In genomic region chr12:5246721-5247341, GRCm38 (mm10) we compare ENCODE assay signal across 9 mouse cellular contexts.
DNase-seq lines count a peak whose midpoint lies in the region; ATAC-seq and TF ChIP-seq lines count a peak whose summit lies in the region.
"Had no signal": no experiment of that assay in that cellular context is flagged by ENCODE, and none has a peak within 500 bp of the region (broad histone marks: within the 10 kb centered on the region; RNA-seq: fewer than 3 reads in every experiment).

No protein-coding gene starts in this region.

- peak overlapping the region; percentile 48 to 57 for H3K27ac ChIP-seq in heart, embryonic 14.5 days (replicated peaks in 1 of 2; ENCODE audit: control insufficient read depth in 1 of 2, insufficient read depth in 1 of 2, low read depth in 2 of 2, low read length in 2 of 2)
- H3K27ac ChIP-seq in neural tube, embryonic 13.5 days (replicated peaks): peak overlapping the region; percentile 39; the same call in 1 of the 2 replicates
- H3K27ac ChIP-seq in liver, postnatal 0 days (ENCODE audit: low read depth): no peak overlapping the region
- H3K27ac ChIP-seq: neural tube, embryonic 12.5 days had no signal

- no peak overlapping the region for H3K9ac ChIP-seq in heart, embryonic 14.5 days (ENCODE audit: low read length)
- no peak overlapping the region for H3K9ac ChIP-seq in neural tube, embryonic 13.5 days
- no peak overlapping the region for H3K9ac ChIP-seq in liver, postnatal 0 days (replicated peaks)
- H3K9ac ChIP-seq: neural tube, embryonic 12.5 days had no signal

- no peak for TF ChIP-seq CTCF in liver, postnatal 0 days (IDR thresholded peaks at IDR 0.05; ENCODE audit: low read depth)

- H3K4me3 ChIP-seq in heart, embryonic 14.5 days (ENCODE audit: control insufficient read depth in 1 of 2, insufficient read depth in 1 of 2, low read depth in 1 of 2, low read length in 2 of 2): no peak overlapping the region
- no peak overlapping the region for H3K4me3 ChIP-seq in neural tube, embryonic 13.5 days
- no peak overlapping the region for H3K4me3 ChIP-seq in liver, postnatal 0 days (ENCODE audit: low read depth, low read length)
- H3K4me3 ChIP-seq: neural tube, embryonic 12.5 days had no signal

- H3K4me1 ChIP-seq in heart, embryonic 14.5 days (ENCODE audit: control insufficient read depth in 2 of 2, insufficient read depth in 2 of 2, low read length in 2 of 2): peaks cover 30 to 32% of the 10 kb centered on the region in 2 experiments
- H3K4me1 ChIP-seq in neural tube, embryonic 13.5 days (replicated peaks): peaks cover 59% of the 10 kb centered on the region
- H3K4me1 ChIP-seq in liver, postnatal 0 days (ENCODE audit: insufficient read depth): no peaks in the 10 kb centered on the region

- no peaks in the 10 kb centered on the region for H3K27me3 ChIP-seq in heart, embryonic 14.5 days (ENCODE audit: control insufficient read depth, insufficient read depth, low read length)
- no peaks in the 10 kb centered on the region for H3K27me3 ChIP-seq in neural tube, embryonic 13.5 days
- H3K27me3 ChIP-seq in liver, postnatal 0 days (ENCODE audit: insufficient read depth, low read length): no peaks in the 10 kb centered on the region
- H3K27me3 ChIP-seq: neural tube, embryonic 12.5 days had no signal

- DNase-seq in cerebellum, adult 9-11 months: peak; percentile 38
- no peak for DNase-seq in heart, postnatal 4 days
- DNase-seq in neural tube, embryonic 10.5 days (ENCODE audit: extremely low spot score, low spot score): no peak
- DNase-seq in skeletal muscle tissue, adult 2 months (ENCODE audit: low read depth, low spot score): peak; percentile 43
- no peak for DNase-seq in liver, postnatal 0 days

- H3K4me2 ChIP-seq in heart, embryonic 14.5 days (ENCODE audit: low read length): no peak overlapping the region
- H3K4me2 ChIP-seq in neural tube, embryonic 13.5 days: no peak overlapping the region
- H3K4me2 ChIP-seq in liver, postnatal 0 days (ENCODE audit: low read depth, low read length): no peak overlapping the region
- H3K4me2 ChIP-seq: neural tube, embryonic 12.5 days had no signal

- 53% methylated on average over 15 of the region's 15 CpGs for WGBS in heart, embryonic 14.5 days
- WGBS in neural tube, embryonic 13.5 days: 38% methylated on average over 15 of the region's 15 CpGs
- 67% methylated on average over 15 of the region's 15 CpGs for WGBS in liver, postnatal 0 days (ENCODE audit: insufficient replicate concordance)

- no peak for TF ChIP-seq EP300 in liver, postnatal 0 days (IDR thresholded peaks at IDR 0.05; ENCODE audit: low read depth)

- H3K36me3 ChIP-seq in heart, embryonic 14.5 days (ENCODE audit: control insufficient read depth, insufficient read depth, low read length): no peaks in the 10 kb centered on the region
- no peaks in the 10 kb centered on the region for H3K36me3 ChIP-seq in neural tube, embryonic 13.5 days
- no peaks in the 10 kb centered on the region for H3K36me3 ChIP-seq in liver, postnatal 0 days (replicated peaks; ENCODE audit: insufficient read depth, low read length)
- H3K36me3 ChIP-seq: neural tube, embryonic 12.5 days had no signal

- no peak for ATAC-seq in cerebellum, adult (ENCODE audit: insufficient number of reproducible peaks, low FRiP score, low TSS enrichment)
- ATAC-seq in heart, embryonic 14.5 days (ENCODE audit: insufficient number of reproducible peaks, insufficient read depth, low FRiP score, low read depth): no peak
- ATAC-seq in neural tube, embryonic 13.5 days (ENCODE audit: low read depth): 0 out of 2 replicates have a peak, but pooled peaks have one; percentile 7
- no peak for ATAC-seq in liver, postnatal 0 days

- no peaks in the 10 kb centered on the region for H3K9me3 ChIP-seq in heart, embryonic 14.5 days (ENCODE audit: control insufficient read depth, low read length)
- H3K9me3 ChIP-seq in neural tube, embryonic 13.5 days: no peaks in the 10 kb centered on the region
- no peaks in the 10 kb centered on the region for H3K9me3 ChIP-seq in liver, postnatal 0 days (ENCODE audit: low read length)
- H3K9me3 ChIP-seq: neural tube, embryonic 12.5 days had no signal

Comparison
In these comparisons a context has a peak if more than half of its experiments do, and no peak if none do; other contexts are left out.
1. DNase-seq: peak in cerebellum, adult 9-11 months (single experiment) and skeletal muscle tissue, adult 2 months (single experiment); none in heart, postnatal 4 days (single experiment), neural tube, embryonic 10.5 days (single experiment) and liver, postnatal 0 days (single experiment).